In genomic region chr5:88994533-88994932, GRCm38 (mm10) we compare ENCODE assay signal across 12 mouse cellular contexts.
DNase-seq lines count a peak whose midpoint lies in the region.
"Had no signal": no experiment of that assay in that cellular context is flagged by ENCODE, and none has a peak within 500 bp of the region (broad histone marks: within the 10 kb centered on the region; RNA-seq: fewer than 3 reads in every experiment).

No protein-coding gene starts in this region.

- no peak overlapping the region for H3K4me3 ChIP-seq in heart, embryonic 10.5 days
- H3K4me3 ChIP-seq: midbrain, embryonic 12.5 days had no signal

- WGBS in heart, embryonic 10.5 days: 87% methylated on average over 5 of the region's 5 CpGs

- H3K36me3 ChIP-seq in heart, embryonic 10.5 days: no peaks in the 10 kb centered on the region
- H3K36me3 ChIP-seq: midbrain, embryonic 12.5 days had no signal

- no peaks in the 10 kb centered on the region for H3K9me3 ChIP-seq in heart, embryonic 10.5 days
- H3K9me3 ChIP-seq: midbrain, embryonic 12.5 days had no signal

- H3K4me1 ChIP-seq in heart, embryonic 10.5 days: no peaks in the 10 kb centered on the region
- H3K4me1 ChIP-seq: midbrain, embryonic 12.5 days had no signal

- H3K27me3 ChIP-seq in heart, embryonic 10.5 days (ENCODE audit: insufficient read depth, poor library complexity, severe bottlenecking): no peaks in the 10 kb centered on the region
- H3K27me3 ChIP-seq: midbrain, embryonic 12.5 days had no signal

- peak; percentile 47 for DNase-seq in cerebellum, adult 9-10 months
- no peak for DNase-seq in cerebellum, adult 8-10 months
- peak; percentile 38 for DNase-seq in layer of hippocampus, adult 11-12 months (ENCODE audit: low spot score)
- DNase-seq in layer of hippocampus, adult 9-10 months (ENCODE audit: low spot score): no peak
- DNase-seq in brain, embryonic 18.5 days (ENCODE audit: low read depth, low spot score): peak; percentile 30
- peak; percentile 34 to 83 for DNase-seq in layer of hippocampus, postnatal 14 days (ENCODE audit: low spot score in 2 of 2)
- no peak for DNase-seq in heart, embryonic 10.5 days (ENCODE audit: low spot score)
- DNase-seq in spleen, postnatal 10 days (ENCODE audit: low spot score in 2 of 2): no peak
- DNase-seq: heart, postnatal 36 days; lung, embryonic 14.5 days; thymus, postnatal 25 days had no signal

- no peak overlapping the region for H3K27ac ChIP-seq in heart, embryonic 10.5 days
- H3K27ac ChIP-seq: midbrain, embryonic 12.5 days had no signal

Comparison
In these comparisons a context has a peak if more than half of its experiments do, and no peak if none do; other contexts are left out.
1. DNase-seq: peak in cerebellum, adult 9-10 months (single experiment), layer of hippocampus, adult 11-12 months (single experiment), brain, embryonic 18.5 days (single experiment) and layer of hippocampus, postnatal 14 days (2 of 2); none in cerebellum, adult 8-10 months (single experiment), layer of hippocampus, adult 9-10 months (single experiment), heart, embryonic 10.5 days (single experiment) and spleen, postnatal 10 days (0 of 2).